Mouse (Mus musculus): ENCODE data around the gene Nfat5.

Nfat5 gene

GRCm38 (mm10) chr8:107396106-107396670 is 102.9 kb downstream of the Nfat5 start:
- no peak for DNase-seq (ENCODE audit: low read depth, low spot score)

GRCm38 (mm10) chr8:107397665-107398064 is 104.4 kb downstream of the Nfat5 start:
- no peak for DNase-seq (ENCODE audit: low read depth, low spot score)

GRCm38 (mm10) chr8:107399495-107399894 is 106.2 kb downstream of the Nfat5 start:
- DNase-seq (ENCODE audit: low read depth, low spot score) = no peak

GRCm38 (mm10) chr8:107401866-107402265 is 108.6 kb downstream of the Nfat5 start:
- no peak for DNase-seq (ENCODE audit: low read depth, low spot score)

GRCm38 (mm10) chr8:107403038-107403781 is 109.9 kb downstream of the Nfat5 start, which contains the start of gene Nqo1:
Nqo1 (minus strand) TSS chr8:107403206.
- peak; percentile 37 for DNase-seq (ENCODE audit: low read depth, low spot score)

- DNase-seq (ENCODE audit: low read depth, low spot score) = no peak
These were observed 110.8 kb downstream of the Nfat5 start for GRCm38 (mm10) chr8:107404057-107404456.

- DNase-seq (ENCODE audit: low read depth, low spot score) = no peak
These were observed 112.7 kb downstream of the Nfat5 start for GRCm38 (mm10) chr8:107405935-107406334.

- no peak for DNase-seq (ENCODE audit: low read depth, low spot score)
These were observed 118.1 kb downstream of the Nfat5 start for GRCm38 (mm10) chr8:107411391-107411790.

GRCm38 (mm10) chr8:107412552-107412951 is 119.3 kb downstream of the Nfat5 start:
- no peak for DNase-seq (ENCODE audit: low read depth, low spot score)

- no peak for DNase-seq (ENCODE audit: low read depth, low spot score)
These were observed 120.6 kb downstream of the Nfat5 start for GRCm38 (mm10) chr8:107413881-107414280.

GRCm38 (mm10) chr8:107417001-107417400 is 123.7 kb downstream of the Nfat5 start:
- DNase-seq (ENCODE audit: low read depth, low spot score) = no peak

GRCm38 (mm10) chr8:107424176-107424575 is 130.9 kb downstream of the Nfat5 start:
- DNase-seq (ENCODE audit: low read depth, low spot score) = no peak

GRCm38 (mm10) chr8:107424597-107425229 is 131.4 kb downstream of the Nfat5 start, which contains the start of gene Nob1:
Nob1 (minus strand) TSS chr8:107425051.
- DNase-seq (ENCODE audit: low read depth, low spot score) = peak; percentile 88

GRCm38 (mm10) chr8:107425230-107425597 is 131.9 kb downstream of the Nfat5 start:
- DNase-seq (ENCODE audit: low read depth, low spot score) = no peak

Data from brain, embryonic 18.5 days (tissue).